Mouse (Mus musculus) hindbrain, embryonic 16.5 days (tissue): ENCODE data around the gene Akap12. TPM values are rescaled to one million over a fixed set of nuclear protein-coding genes. Genes with fewer than 3 reads are reported as not detected.
A peak's percentile ranks its signal among the peaks of the same experiment; 100 is the strongest.

Experiments used
- ATAC-seq: fragments of 200-750 bp; cut with Nextera tagmentation; 2 replicates; pipeline ENCODE4 v1.8.0; 2017; ENCODE audit warnings: moderate TSS enrichment, moderate library complexity
- H3K27ac ChIP-seq: fragments of 300-500 bp; sonication (generic); 2 replicates; pipeline ENCODE4 v1.5.1; 2014; ENCODE audit warnings: low read depth, mild to moderate bottlenecking, control low read depth, low read length, moderate library complexity
- H3K27me3 ChIP-seq: fragments of 300-500 bp; sonication (generic); replicated peaks from 2 replicates; pipeline ENCODE4 v1.6.1; 2014; ENCODE audit warnings: low read length; ENCODE audit not compliant: control insufficient read depth, insufficient read depth
- H3K36me3 ChIP-seq: fragments of 300-500 bp; sonication (generic); 2 replicates; pipeline ENCODE4 v1.6.1; 2014; ENCODE audit warnings: mild to moderate bottlenecking, low read length, moderate library complexity, mixed read lengths; ENCODE audit not compliant: control insufficient read depth, insufficient read depth
- H3K4me1 ChIP-seq: fragments of 300-500 bp; sonication (generic); 2 replicates; pipeline ENCODE4 v1.6.1; 2014; ENCODE audit warnings: low read depth, low read length; ENCODE audit not compliant: control insufficient read depth, insufficient read depth
- H3K4me2 ChIP-seq: fragments of 300-500 bp; sonication (generic); 2 replicates; pipeline ENCODE4 v1.6.1; 2014; ENCODE audit warnings: mild to moderate bottlenecking, low read length, control low read depth, moderate library complexity
- H3K4me3 ChIP-seq: fragments of 300-500 bp; sonication (generic); 2 replicates; pipeline ENCODE4 v1.5.1; 2014; ENCODE audit warnings: mild to moderate bottlenecking, low read length, control low read depth, moderate library complexity
- H3K9ac ChIP-seq: fragments of 300-500 bp; sonication (generic); 2 replicates; pipeline ENCODE4 v1.6.1; 2014; ENCODE audit warnings: low read depth, mild to moderate bottlenecking, control low read depth, low read length, moderate library complexity
- H3K9me3 ChIP-seq: fragments of 300-500 bp; sonication (generic); 2 replicates; pipeline ENCODE4 v1.6.1; 2014; ENCODE audit warnings: mild to moderate bottlenecking, low read length, moderate library complexity; ENCODE audit not compliant: control insufficient read depth
- WGBS: fragments of 180-500 bp; shearing (Covaris S2); extraction: QIAGEN DNeasy Blood & Tissue Kit; methylation state at CpG from one replicate; pipeline ENCODE4 v1.1.7; 2014; 5-methylcytosine and 5-hydroxymethylcytosine counted together
- polyA plus RNA-seq: library from polyadenylated mRNA; unstranded; fragments of >200 nt; fragmentation: Nextera tagmentation; extraction: Ambion mirVana; gene quantifications from 2 replicates; pipeline ENCODE4 v1.2.1, GENCODE M21; 2015

The Akap12 gene
- polyA plus RNA-seq, 1 experiment from 2014 or later = 42.4 TPM

DNA sequence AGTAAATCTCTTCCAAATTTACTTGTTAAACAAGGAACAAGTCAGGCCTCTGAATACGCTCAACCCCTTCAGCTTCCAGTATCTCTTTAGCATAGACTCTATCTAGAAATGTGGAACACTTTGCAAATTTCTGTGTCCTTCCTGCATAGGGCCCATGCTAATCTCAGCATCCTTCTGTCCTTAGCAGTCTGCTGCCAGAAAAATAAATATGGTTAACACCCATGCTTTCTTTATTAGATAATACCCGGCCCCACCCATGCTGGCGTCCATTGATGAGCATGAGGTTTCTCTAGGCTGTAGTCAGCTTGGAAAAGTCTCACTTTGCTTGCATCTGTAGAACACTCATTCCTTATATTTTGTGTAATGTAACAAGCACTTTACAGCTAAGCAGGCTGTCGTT lies 27.2 kb downstream of the Akap12 start:
- H3K4me3 ChIP-seq = no peak overlapping the region
- H3K27ac ChIP-seq = no peak overlapping the region
- no peak overlapping the region for H3K4me2 ChIP-seq
- no peaks in the 10 kb centered on the region for H3K4me1 ChIP-seq
- H3K9ac ChIP-seq = no peak overlapping the region
- 86% methylated on average over 4 of the region's 4 CpGs for WGBS
- H3K27me3 ChIP-seq = no peaks in the 10 kb centered on the region
- H3K9me3 ChIP-seq = no peaks in the 10 kb centered on the region
- H3K36me3 ChIP-seq = no peaks in the 10 kb centered on the region
- no peak for ATAC-seq

GRCm38 (mm10) chr10:4303558-4303957 lies 37.4 kb downstream of the Akap12 start:
- Histone ChIP-seq H3K27ac (no peak overlapping the region), H3K27me3 (no peaks in the 10 kb centered on the region), H3K4me3 (no peak overlapping the region), H3K9ac (no peak overlapping the region), H3K9me3 (no peaks in the 10 kb centered on the region), H3K4me2 (no peak overlapping the region), H3K36me3 (no peaks in the 10 kb centered on the region), H3K4me1 (no peaks in the 10 kb centered on the region)
- no peak for ATAC-seq
- 67% methylated on average over 5 of the region's 5 CpGs for WGBS

DNA sequence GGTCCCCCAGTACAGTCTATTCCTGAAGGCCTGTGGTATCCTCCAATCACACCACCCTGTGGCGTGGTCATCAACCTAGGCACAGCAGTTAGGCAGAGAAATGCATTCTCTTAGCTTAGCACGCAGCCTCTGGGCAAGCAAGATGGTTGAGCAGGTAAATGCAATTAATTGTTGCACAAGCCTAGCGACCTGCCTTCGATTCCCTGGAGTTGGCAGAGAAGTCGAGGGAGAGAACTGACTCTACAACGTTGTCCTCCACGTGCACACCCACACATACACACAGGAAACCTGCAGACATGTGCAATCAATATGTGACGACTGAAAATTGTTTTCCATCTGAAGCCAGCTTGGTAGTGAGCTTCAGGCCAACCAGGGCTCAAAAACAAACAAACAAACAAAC lies 57.7 kb downstream of the Akap12 start:
- no peak for ATAC-seq
- H3K36me3 ChIP-seq = no peaks in the 10 kb centered on the region
- H3K9me3 ChIP-seq = no peaks in the 10 kb centered on the region
- no peaks in the 10 kb centered on the region for H3K4me1 ChIP-seq
- no peak overlapping the region for H3K27ac ChIP-seq
- 68% methylated on average over 8 of the region's 8 CpGs for WGBS
- no peaks in the 10 kb centered on the region for H3K27me3 ChIP-seq
- no peak overlapping the region for H3K4me2 ChIP-seq
- H3K4me3 ChIP-seq = no peak overlapping the region
- H3K9ac ChIP-seq = no peak overlapping the region

DNA sequence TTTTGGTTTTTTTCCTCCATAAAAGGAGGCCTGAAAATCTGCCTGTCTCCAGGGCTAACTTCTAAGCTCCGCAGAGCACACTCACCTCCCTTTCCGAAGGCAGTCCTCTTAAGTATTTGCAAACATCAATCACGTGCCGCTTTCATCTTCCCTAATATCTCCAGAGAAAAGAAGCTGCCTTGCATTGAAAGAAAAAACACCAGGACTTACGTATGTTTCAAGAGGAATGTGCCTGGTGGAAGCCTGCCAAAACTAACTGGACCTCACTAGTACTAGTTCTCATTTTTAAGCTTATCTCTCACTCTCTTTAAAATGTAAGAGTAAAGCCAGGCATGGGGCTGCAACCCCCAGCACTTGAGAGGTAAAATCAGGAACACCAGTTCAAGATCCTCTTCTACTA lies 59.4 kb downstream of the Akap12 start:
- no peak overlapping the region for H3K27ac ChIP-seq
- H3K9me3 ChIP-seq = no peaks in the 10 kb centered on the region
- no peak overlapping the region for H3K4me3 ChIP-seq
- ATAC-seq = no peak
- H3K9ac ChIP-seq = no peak overlapping the region
- 52% methylated on average over 5 of the region's 5 CpGs for WGBS
- no peaks in the 10 kb centered on the region for H3K36me3 ChIP-seq
- no peaks in the 10 kb centered on the region for H3K4me1 ChIP-seq
- H3K4me2 ChIP-seq = no peak overlapping the region
- no peaks in the 10 kb centered on the region for H3K27me3 ChIP-seq

DNA sequence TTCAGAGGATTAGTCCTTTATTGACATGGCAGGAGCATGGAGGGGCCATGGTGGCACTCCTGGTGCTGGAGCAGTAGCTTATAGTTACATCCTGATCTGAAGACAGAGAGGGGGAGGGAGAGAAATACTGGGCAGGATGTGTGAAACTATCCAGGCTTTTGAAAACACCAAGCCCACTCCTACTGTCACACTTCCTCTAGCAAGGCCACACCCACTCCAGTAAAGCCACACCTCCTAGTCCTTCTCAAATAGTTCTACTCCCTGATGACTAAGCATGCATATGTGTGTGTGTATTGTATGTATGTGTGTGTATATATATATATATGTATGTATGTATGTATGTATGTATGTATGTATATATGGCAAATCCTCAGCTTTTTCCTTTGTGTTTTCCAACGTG lies 61.5 kb downstream of the Akap12 start:
- ATAC-seq = no peak
- H3K4me2 ChIP-seq = no peak overlapping the region
- no peaks in the 10 kb centered on the region for H3K4me1 ChIP-seq
- no peaks in the 10 kb centered on the region for H3K9me3 ChIP-seq
- no peaks in the 10 kb centered on the region for H3K36me3 ChIP-seq
- WGBS = 32% methylated on average over 1 of the region's 1 CpGs
- H3K4me3 ChIP-seq = no peak overlapping the region
- no peak overlapping the region for H3K27ac ChIP-seq
- H3K27me3 ChIP-seq = no peaks in the 10 kb centered on the region
- no peak overlapping the region for H3K9ac ChIP-seq

- no peaks in the 10 kb centered on the region for H3K36me3 ChIP-seq
- no peak for ATAC-seq
- no peak overlapping the region for H3K4me3 ChIP-seq
- no peak overlapping the region for H3K4me2 ChIP-seq
- H3K27ac ChIP-seq = no peak overlapping the region
- no peak overlapping the region for H3K9ac ChIP-seq
- WGBS = 34% methylated on average over 7 of the region's 7 CpGs
- H3K4me1 ChIP-seq = peaks cover 14% of the 10 kb centered on the region
- H3K27me3 ChIP-seq = no peaks in the 10 kb centered on the region
- no peaks in the 10 kb centered on the region for H3K9me3 ChIP-seq
Measured at GRCm38 (mm10) chr10:4332228-4332979, 66.2 kb downstream of the Akap12 start.

DNA sequence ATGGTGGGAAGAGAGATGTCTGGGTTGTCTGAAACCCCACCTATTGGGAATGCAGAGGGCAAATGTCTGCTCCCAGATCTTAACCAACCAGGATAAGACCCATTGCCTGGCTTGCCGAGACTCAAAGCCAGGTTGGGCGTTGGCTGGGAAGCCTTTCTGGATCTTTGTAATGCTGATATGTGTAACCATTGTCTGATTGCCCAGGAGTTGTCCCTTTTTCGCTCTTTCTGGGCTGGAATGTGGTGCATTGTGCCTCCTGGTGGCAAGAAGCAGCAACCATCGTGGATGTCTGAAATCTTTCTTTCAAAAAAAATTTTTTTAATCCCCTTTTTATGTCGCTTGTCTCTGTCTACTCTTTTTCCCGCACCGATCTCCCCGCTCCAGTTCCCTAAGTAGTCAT lies 67.1 kb downstream of the Akap12 start:
- H3K9ac ChIP-seq = no peak overlapping the region
- ATAC-seq = peak; percentile 25; the same call in 1 of the 2 replicates
- H3K4me1 ChIP-seq = peaks cover 14% of the 10 kb centered on the region
- no peak overlapping the region for H3K4me3 ChIP-seq
- H3K9me3 ChIP-seq = no peaks in the 10 kb centered on the region
- H3K36me3 ChIP-seq = no peaks in the 10 kb centered on the region
- WGBS = 13% methylated on average over 8 of the region's 8 CpGs
- no peaks in the 10 kb centered on the region for H3K27me3 ChIP-seq
- H3K27ac ChIP-seq = no peak overlapping the region
- peak overlapping the region; percentile 66 for H3K4me2 ChIP-seq

DNA sequence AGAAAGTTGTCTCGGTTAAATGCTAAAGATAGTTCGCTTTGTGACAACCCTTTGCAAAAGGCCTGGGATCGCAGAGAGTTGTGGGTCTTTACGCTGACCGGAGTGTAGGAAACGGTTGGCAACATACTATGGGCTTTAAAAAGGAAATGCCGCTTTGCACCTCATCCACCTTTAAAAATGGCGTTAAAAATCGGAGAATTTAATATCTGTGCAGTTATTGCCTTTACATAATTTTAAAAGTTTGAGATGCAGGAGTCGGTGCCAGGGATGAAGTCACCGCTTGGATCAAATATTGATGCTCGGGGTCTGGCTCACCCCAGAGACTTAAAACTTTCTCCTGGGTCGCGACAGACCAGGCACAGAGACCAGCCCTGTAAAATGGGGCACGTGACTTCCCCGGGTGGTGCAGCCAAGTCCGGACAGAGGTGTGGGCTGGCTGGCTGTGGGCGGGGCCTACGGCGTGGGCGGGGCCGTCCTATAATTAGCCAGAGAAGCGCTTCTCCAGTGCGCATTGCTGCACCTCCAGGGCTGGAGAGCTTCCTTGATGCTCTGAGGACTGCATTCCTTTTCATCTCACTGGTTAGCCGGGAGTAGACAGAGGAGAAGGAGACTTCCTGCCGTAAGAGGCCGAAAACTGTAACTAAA lies 68.0 kb downstream of the Akap12 start:
- no peaks in the 10 kb centered on the region for H3K9me3 ChIP-seq
- peak overlapping the region; percentile 50 for H3K9ac ChIP-seq
- no peak overlapping the region for H3K27ac ChIP-seq
- H3K4me1 ChIP-seq = peaks cover 14% of the 10 kb centered on the region
- H3K27me3 ChIP-seq = no peaks in the 10 kb centered on the region
- peak overlapping the region; percentile 66 for H3K4me2 ChIP-seq
- 8% methylated on average over 27 of the region's 27 CpGs for WGBS
- H3K36me3 ChIP-seq = no peaks in the 10 kb centered on the region
- ATAC-seq = peak; percentile 74
- peak overlapping the region; percentile 37 for H3K4me3 ChIP-seq

GRCm38 (mm10) chr10:4338863-4339461 lies 72.8 kb downstream of the Akap12 start:
- no peak overlapping the region for H3K27ac ChIP-seq

More at GRCm38 (mm10) chr10:4338863-4339461, 72.8 kb downstream of the Akap12 start:
- Histone ChIP-seq H3K27me3 (no peaks in the 10 kb centered on the region), H3K4me1 (peaks cover 8% of the 10 kb centered on the region), H3K36me3 (no peaks in the 10 kb centered on the region), H3K9me3 (no peaks in the 10 kb centered on the region), H3K4me3 (no peak overlapping the region), H3K4me2 (0 out of 2 replicates have a peak overlapping the region, but pooled peaks have one; percentile 19), H3K9ac (no peak overlapping the region)
- 57% methylated on average over 15 of the region's 15 CpGs for WGBS
- no peak for ATAC-seq
